Mouse (Mus musculus) spleen, postnatal 4 days (tissue): ENCODE data around the gene Tbx20.

Source experiments
- DNase-seq, 2 experiments: peaks; one replicate each; pipeline ENCODE4 v3.0.0; 2022; ENCODE audit warnings: low spot score in 2 of 2

Gene Tbx20

GRCm38 (mm10) chr9:24769611-24770010 is 4.5 kb downstream of the Tbx20 start:
- no peak for DNase-seq

DNA sequence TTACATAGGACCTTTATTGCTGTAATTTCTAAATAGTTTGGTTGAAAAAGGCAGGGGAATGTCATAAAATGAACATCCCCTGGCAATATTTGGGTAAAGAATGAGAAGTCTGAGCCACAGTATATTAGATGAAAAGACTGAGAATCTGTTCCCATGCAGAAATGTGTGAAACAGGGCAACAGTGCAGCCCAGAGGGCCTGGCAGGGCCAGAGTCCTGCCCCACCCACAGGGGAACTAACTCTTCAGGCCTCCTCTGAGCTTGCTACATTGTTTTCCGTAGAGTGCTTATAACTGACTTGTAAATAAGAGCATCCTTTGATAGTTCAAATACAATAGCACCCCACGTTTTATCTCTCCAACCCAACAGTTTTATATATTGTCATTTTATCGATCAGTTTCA is 7.0 kb downstream of the Tbx20 start:
- no peak for DNase-seq

DNA sequence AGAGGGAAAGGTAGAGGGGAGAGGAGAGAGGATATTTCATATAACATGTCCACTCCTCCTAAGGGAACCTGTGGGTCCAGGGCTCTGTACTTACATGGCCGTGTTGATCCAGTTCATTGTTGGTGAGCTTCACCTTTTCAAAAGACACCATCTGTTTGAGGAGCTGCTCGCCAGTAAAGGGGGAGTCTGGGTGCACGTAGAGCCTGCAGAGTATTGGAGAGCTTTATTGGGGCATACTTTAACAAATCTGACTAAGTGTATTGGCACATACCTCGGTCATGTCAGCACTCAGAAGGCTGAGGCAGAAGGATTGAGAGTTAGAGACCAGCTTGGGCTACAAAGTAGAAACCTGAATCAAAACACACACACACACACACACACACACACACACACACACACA is 8.5 kb downstream of the Tbx20 start:
- DNase-seq: no peak

GRCm38 (mm10) chr9:24760461-24760860 is 13.6 kb downstream of the Tbx20 start:
- no peak for DNase-seq

GRCm38 (mm10) chr9:24744958-24745357 is 29.1 kb downstream of the Tbx20 start:
- DNase-seq: no peak

DNA sequence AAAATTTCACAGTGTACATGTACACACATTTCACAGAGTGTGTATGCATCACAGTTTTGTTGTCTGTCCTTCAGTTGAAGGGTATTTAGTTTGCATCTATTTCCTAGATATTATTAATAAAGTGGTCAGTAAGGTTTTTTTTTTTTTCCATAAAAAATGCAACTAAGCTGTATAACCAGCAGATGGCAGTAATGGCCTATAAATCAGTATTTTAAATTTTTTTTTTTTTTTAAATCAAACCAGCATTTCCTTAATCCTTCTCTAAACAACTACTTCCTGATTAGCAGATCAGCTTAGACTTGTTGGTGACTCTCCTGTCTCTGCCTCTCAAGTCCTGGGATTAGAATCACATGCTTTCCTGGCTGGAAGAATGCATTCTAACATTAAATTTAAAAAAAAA is 72.9 kb downstream of the Tbx20 start:
- no peak for DNase-seq

GRCm38 (mm10) chr9:24696405-24696778 is 77.7 kb downstream of the Tbx20 start:
- DNase-seq: no peak

GRCm38 (mm10) chr9:24695700-24696404 is 78.3 kb downstream of the Tbx20 start, which contains the start of gene Dpy19l2:
Gene Dpy19l2, minus strand, starts transcription at chr9:24696293.
- no peak for DNase-seq
